Mouse (Mus musculus): ENCODE results near the gene Hist1h3e.

- TF ChIP-seq TAL1 (IDR thresholded peaks at IDR 0.05; ENCODE audit: low read length), result no peak
- TF ChIP-seq GATA1 (IDR thresholded peaks at IDR 0.05; ENCODE audit: low read length), result no peak
Measured at GRCm38 (mm10) chr13:23536076-23536822, 25.9 kb downstream of the Hist1h3e start.
